Mouse (Mus musculus) CD8-positive naive resting alpha-beta T cell, adult 57 days (primary cell): ENCODE results near the gene Arel1. TPM values are rescaled to one million over a fixed set of nuclear protein-coding genes. Genes with fewer than 3 reads are reported as not detected.

ENCODE experiments used
- total RNA-seq: library from RNA; stranded (reverse); gene quantifications from one replicate; pipeline ENCODE4 v1.2.4, GENCODE M21; 2023

Gene Arel1
- 35.9 TPM for total RNA-seq

DNA sequence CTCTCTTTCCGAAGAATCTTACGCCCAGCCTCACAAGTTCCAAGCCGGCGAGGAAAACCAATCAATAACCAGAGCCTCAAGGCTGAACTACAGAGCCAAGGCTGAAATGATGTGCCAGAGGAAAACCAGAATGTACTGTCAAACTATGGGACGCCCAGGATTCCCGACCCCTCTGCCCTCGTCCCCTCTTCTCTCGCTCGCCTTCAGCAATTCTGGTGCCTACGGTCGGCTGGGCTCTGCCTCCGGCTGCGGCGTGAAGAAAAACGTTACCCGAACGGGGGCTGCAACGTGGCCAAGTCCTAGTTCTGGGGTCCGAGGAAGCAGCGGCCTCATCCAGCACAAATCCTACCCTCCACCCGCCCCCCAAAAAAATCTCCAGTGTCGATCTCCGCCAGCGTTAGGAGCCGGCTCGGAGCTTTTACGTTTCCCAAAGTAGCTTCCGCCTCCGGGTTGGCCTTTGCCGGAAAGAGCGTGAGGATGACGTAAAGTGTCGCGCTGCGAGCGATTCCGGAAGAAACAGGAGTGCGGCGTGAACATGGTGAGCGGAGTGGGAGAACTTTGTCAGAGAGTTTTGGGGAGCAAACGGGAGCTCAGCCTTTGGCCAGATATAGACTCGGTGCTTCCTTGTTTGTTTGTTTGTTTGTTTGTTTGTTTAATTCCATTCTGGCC, at the start of gene Arel1, which contains the start of gene Fcf1:
Arel1 (minus strand) TSS at position 473 of the 669 bp plus-strand sequence.
Fcf1 (plus strand) TSS at position 470 of the 669 bp plus-strand sequence.

DNA sequence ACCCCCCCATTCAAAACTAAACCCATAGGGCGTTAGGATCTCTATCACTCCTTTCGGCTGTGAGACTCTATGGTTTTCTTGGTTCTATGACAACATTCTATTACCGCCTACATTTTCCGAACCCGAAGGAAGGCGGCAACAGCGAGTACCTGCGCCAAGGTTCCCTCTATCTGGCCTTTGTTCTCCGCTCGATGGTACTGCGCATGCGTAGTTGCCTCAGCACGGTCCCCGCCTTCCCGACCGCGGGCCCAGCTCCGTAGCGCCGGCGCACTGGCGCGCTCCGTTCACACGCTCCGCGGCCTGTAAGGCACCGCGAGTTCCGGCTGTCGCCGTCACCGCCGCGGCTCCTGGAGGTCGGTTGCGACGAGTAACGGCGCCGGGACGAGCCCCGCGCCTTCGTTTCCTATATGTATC, 25.4 kb upstream of the Arel1 start, which contains the start of gene Ylpm1:
Ylpm1 (plus strand) TSS at position 239 of the 414 bp plus-strand sequence.

DNA sequence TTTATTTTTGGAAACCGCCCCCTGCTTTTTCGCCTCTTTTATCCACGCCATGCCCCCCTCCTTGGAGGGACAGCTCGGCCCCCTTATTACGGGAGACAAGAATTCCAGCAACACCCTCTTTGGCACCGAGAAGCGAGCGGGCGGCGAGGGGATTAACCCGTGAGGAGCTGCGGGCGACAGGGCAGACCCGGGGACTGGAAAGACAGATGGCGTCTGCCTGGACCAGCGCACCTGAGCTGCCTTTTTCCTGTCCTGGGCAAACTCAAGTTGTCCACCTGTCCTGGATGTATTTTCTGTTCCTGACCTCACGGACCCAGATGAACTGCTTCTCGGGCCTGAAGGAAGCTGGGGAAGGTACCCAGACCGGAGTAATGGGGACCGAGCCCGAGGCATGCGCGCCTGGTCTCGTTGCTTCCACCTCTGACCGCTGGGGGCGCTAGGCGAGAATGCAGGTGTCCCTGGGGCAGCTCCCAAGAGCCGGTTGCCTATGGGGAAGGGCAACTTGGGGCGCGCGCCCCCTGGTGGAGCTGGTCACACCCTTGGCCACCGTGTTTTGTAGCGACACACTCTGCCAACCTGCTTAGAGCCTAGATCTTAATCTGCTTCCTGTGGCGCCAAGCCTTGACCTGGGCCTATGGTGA, 94.1 kb downstream of the Arel1 start, which contains the start of gene Ltbp2:
Ltbp2 (minus strand) TSS at position 52 of the 641 bp plus-strand sequence.

Other genes starting within 250 kb of the Arel1 start
- 225 TPM for gene Npc2, start 197.7 kb downstream of the Arel1 start, total RNA-seq
- gene Isca2, start 197.6 kb downstream of the Arel1 start, total RNA-seq: 38.3 TPM
- gene Ltbp2, start 94.4 kb downstream of the Arel1 start, total RNA-seq: not detected
- gene Fcf1, start within 50 bp of the Arel1 start, total RNA-seq: 100 TPM
- gene Ylpm1, start 25.4 kb upstream of the Arel1 start, total RNA-seq: 84.9 TPM
- gene Prox2, start 139.9 kb upstream of the Arel1 start, total RNA-seq: 4.2 TPM
- 183 TPM for gene Dlst, start 139.9 kb upstream of the Arel1 start, total RNA-seq
- gene Rps6kl1, start 180.4 kb upstream of the Arel1 start, total RNA-seq: 3.6 TPM
- not detected for gene Pgf, start 206.9 kb upstream of the Arel1 start, total RNA-seq
- gene Eif2b2, start 248.6 kb upstream of the Arel1 start, total RNA-seq: 100.0 TPM